ENCODE assay signal across 23 mouse cellular contexts in the genomic region with DNA sequence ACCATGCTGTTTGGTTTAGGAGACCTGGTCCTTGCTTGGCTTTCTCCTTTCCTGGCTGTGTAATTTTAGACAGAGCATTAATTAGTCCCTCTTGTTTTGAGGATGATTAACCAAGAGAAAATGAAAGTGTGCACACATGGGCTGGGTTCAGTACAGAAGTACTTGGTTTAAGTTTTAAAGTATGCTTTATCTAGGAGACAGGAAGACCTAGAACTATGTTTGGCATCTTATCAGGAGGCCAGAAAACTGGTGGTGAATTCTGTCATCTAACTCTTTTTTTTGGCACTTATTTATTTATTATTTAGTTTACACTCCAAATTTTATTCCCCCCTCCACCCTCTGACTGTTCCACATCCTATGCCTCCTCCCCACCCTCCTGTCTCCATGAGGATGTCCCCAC.
DNase-seq lines count a peak whose midpoint lies in the region; ATAC-seq and TF ChIP-seq lines count a peak whose summit lies in the region.
"Had no signal": no experiment of that assay in that cellular context is flagged by ENCODE, and none has a peak within 500 bp of the region (broad histone marks: within the 10 kb centered on the region; RNA-seq: fewer than 3 reads in every experiment).

No protein-coding gene starts in this region.

- TF ChIP-seq POLR2A in kidney, adult 2 months (IDR thresholded peaks at IDR 0.05; ENCODE audit: low read depth, low read length): no peak

- H3K9ac ChIP-seq in liver, embryonic 16.5 days (ENCODE audit: low read depth, low read length): 0 out of 2 replicates have a peak overlapping the region, but pooled peaks have one; percentile 12
- H3K9ac ChIP-seq: forebrain, embryonic 12.5 days; hindbrain, embryonic 14.5 days; limb, embryonic 13.5 days; lung, embryonic 14.5 days; midbrain, embryonic 12.5 days had no signal

- no peak for ATAC-seq in megakaryocyte, adult 5-6 weeks (ENCODE audit: poor library complexity, severe bottlenecking)
- ATAC-seq in liver, embryonic 16.5 days (ENCODE audit: low read depth): peak; percentile 7; the same call in 1 of the 2 replicates
- ATAC-seq: inflammation-experienced regulatory T-cells, adult 6 months had no signal

- no peak for TF ChIP-seq CTCF in kidney, adult 2 months (conservative IDR thresholded peaks at IDR 0.05; ENCODE audit: insufficient read depth, insufficient read length, low read depth, low read length)

- no peaks in the 10 kb centered on the region for H3K4me1 ChIP-seq in kidney, adult 2 months (ENCODE audit: control insufficient read depth, insufficient read depth, low read length)
- H3K4me1 ChIP-seq in megakaryocyte, embryonic 14.5 days: peaks cover 24% of the 10 kb centered on the region
- H3K4me1 ChIP-seq in liver, embryonic 16.5 days (ENCODE audit: control insufficient read depth, low read depth, low read length): peaks cover 21% of the 10 kb centered on the region
- H3K4me1 ChIP-seq: forebrain, embryonic 12.5 days; limb, embryonic 13.5 days; midbrain, embryonic 12.5 days had no signal

- no peaks in the 10 kb centered on the region for H3K9me3 ChIP-seq in megakaryocyte, embryonic 14.5 days
- H3K9me3 ChIP-seq in liver, embryonic 16.5 days (replicated peaks; ENCODE audit: control insufficient read depth, low read length): no peaks in the 10 kb centered on the region
- H3K9me3 ChIP-seq: forebrain, embryonic 12.5 days; heart, embryonic 10.5 days; limb, embryonic 13.5 days; midbrain, embryonic 12.5 days had no signal

- H3K27ac ChIP-seq in kidney, adult 2 months (ENCODE audit: insufficient read depth, low read depth, low read length): no peak overlapping the region
- peak overlapping the region; percentile 89 for H3K27ac ChIP-seq in liver, embryonic 16.5 days (ENCODE audit: low read length)
- H3K27ac ChIP-seq: forebrain, embryonic 12.5 days; heart, embryonic 10.5 days; hindbrain, embryonic 14.5 days; limb, embryonic 13.5 days; midbrain, embryonic 12.5 days had no signal

- no peak overlapping the region for H3K4me3 ChIP-seq in kidney, adult 2 months (ENCODE audit: insufficient read depth, low read depth, low read length)
- peak overlapping the region; percentile 77 for H3K4me3 ChIP-seq in megakaryocyte, embryonic 14.5 days (replicated peaks)
- H3K4me3 ChIP-seq in liver, embryonic 16.5 days (ENCODE audit: low read depth, low read length): no peak overlapping the region
- H3K4me3 ChIP-seq: forebrain, embryonic 12.5 days; heart, embryonic 10.5 days; limb, embryonic 13.5 days; midbrain, embryonic 12.5 days had no signal

- DNase-seq in kidney, adult 2 months: peak; percentile 8
- no peak for DNase-seq in kidney, postnatal 25 days
- no peak for DNase-seq in right cerebral cortex, postnatal 25 days
- DNase-seq in cerebellum, adult 18-20 months: no peak
- DNase-seq: adrenal gland, postnatal 25 days; cerebellum, adult 2 months; cerebellum, postnatal 36 days; heart, postnatal 4 days; kidney, adult 8-10 months; kidney, postnatal 36 days; lung, embryonic 14.5 days; lung, postnatal 4 days; thymus, adult 18-20 months; thymus, postnatal 4 days had no signal

- no peaks in the 10 kb centered on the region for H3K36me3 ChIP-seq in kidney, adult 2 months (ENCODE audit: control insufficient read depth, insufficient read depth, low read length)
- H3K36me3 ChIP-seq in megakaryocyte, embryonic 14.5 days (replicated peaks; ENCODE audit: low read length): no peaks in the 10 kb centered on the region
- H3K36me3 ChIP-seq in liver, embryonic 16.5 days (ENCODE audit: control insufficient read depth, insufficient read depth): no peaks in the 10 kb centered on the region
- H3K36me3 ChIP-seq: forebrain, embryonic 12.5 days; heart, embryonic 10.5 days; limb, embryonic 13.5 days; midbrain, embryonic 12.5 days had no signal

- peak overlapping the region; percentile 43; the same call in 1 of the 2 replicates for H3K4me2 ChIP-seq in liver, embryonic 16.5 days (ENCODE audit: low read depth, low read length)
- H3K4me2 ChIP-seq: forebrain, embryonic 12.5 days; hindbrain, embryonic 14.5 days; limb, embryonic 13.5 days; lung, embryonic 14.5 days; midbrain, embryonic 12.5 days had no signal

- no peaks in the 10 kb centered on the region for H3K27me3 ChIP-seq in kidney, adult 2 months (replicated peaks; ENCODE audit: control insufficient read depth, insufficient read depth, low read length)
- H3K27me3 ChIP-seq in megakaryocyte, embryonic 14.5 days (replicated peaks): no peaks in the 10 kb centered on the region
- no peaks in the 10 kb centered on the region for H3K27me3 ChIP-seq in liver, embryonic 16.5 days (ENCODE audit: control insufficient read depth, insufficient read depth, low read depth, low read length)
- H3K27me3 ChIP-seq: forebrain, embryonic 12.5 days; limb, embryonic 13.5 days; midbrain, embryonic 12.5 days had no signal
